ENCODE assay signal across 10 mouse cellular contexts in genomic region chr7:52037600-52038582, GRCm38 (mm10). TPM values are rescaled to one million over a fixed set of nuclear protein-coding genes. Genes with fewer than 3 reads are reported as not detected.
DNase-seq lines count a peak whose midpoint lies in the region; ATAC-seq lines count a peak whose summit lies in the region.
"Had no signal": no experiment of that assay in that cellular context is flagged by ENCODE, and none has a peak within 500 bp of the region (broad histone marks: within the 10 kb centered on the region; RNA-seq: fewer than 3 reads in every experiment).

No protein-coding gene starts in this region.

- DNase-seq in kidney, adult 9 months = peak; percentile 42
- DNase-seq in kidney, adult 18-20 months = no peak
- DNase-seq in Muller cell, postnatal 12 days (ENCODE audit: inconsistent ontology term) = peak; percentile 41
- peak; percentile 42 to 62 for DNase-seq in left cerebral cortex, postnatal 25 days (ENCODE audit: low spot score in 2 of 2)

- H3K4me2 ChIP-seq in hindbrain, embryonic 13.5 days = no peak overlapping the region
- no peak overlapping the region for H3K4me2 ChIP-seq in neural tube, embryonic 14.5 days (ENCODE audit: low read depth, low read length)
- H3K4me2 ChIP-seq: embryonic facial prominence, embryonic 15.5 days had no signal

- no peak overlapping the region for H3K27ac ChIP-seq in hindbrain, embryonic 13.5 days
- H3K27ac ChIP-seq in neural tube, embryonic 14.5 days (ENCODE audit: low read depth, low read length) = no peak overlapping the region
- H3K27ac ChIP-seq: embryonic facial prominence, embryonic 15.5 days had no signal

- 53% methylated on average over 8 of the region's 8 CpGs for WGBS in hindbrain, embryonic 13.5 days
- WGBS in neural tube, embryonic 14.5 days = 46% methylated on average over 8 of the region's 8 CpGs

- H3K27me3 ChIP-seq in hindbrain, embryonic 13.5 days = no peaks in the 10 kb centered on the region
- H3K27me3 ChIP-seq in neural tube, embryonic 14.5 days (ENCODE audit: control insufficient read depth, insufficient read depth, low read length) = no peaks in the 10 kb centered on the region
- H3K27me3 ChIP-seq: embryonic facial prominence, embryonic 15.5 days had no signal

- H3K9ac ChIP-seq in hindbrain, embryonic 13.5 days = no peak overlapping the region
- no peak overlapping the region for H3K9ac ChIP-seq in neural tube, embryonic 14.5 days (replicated peaks; ENCODE audit: low read depth, low read length)
- H3K9ac ChIP-seq: embryonic facial prominence, embryonic 15.5 days had no signal

- H3K9me3 ChIP-seq in hindbrain, embryonic 13.5 days = peaks cover 2% of the 10 kb centered on the region; the same call in 1 of the 2 replicates
- no peaks in the 10 kb centered on the region for H3K9me3 ChIP-seq in neural tube, embryonic 14.5 days (ENCODE audit: control insufficient read depth, low read length)
- H3K9me3 ChIP-seq: embryonic facial prominence, embryonic 15.5 days had no signal

- intact Hi-C loops in left cerebral cortex, postnatal 25 days (cut with DNase I) = loop anchor here (5.0 kb wide), 1 partner anchor 354 kb away; no protein-coding TSS in a partner anchor

- peak; percentile 79 for ATAC-seq in common myeloid progenitor, adult 5-6 weeks (replicated peaks; ENCODE audit: low read depth, poor library complexity, severe bottlenecking)
- ATAC-seq in hindbrain, embryonic 13.5 days (ENCODE audit: low FRiP score) = peak; percentile 83
- peak; percentile 81 for ATAC-seq in neural tube, embryonic 14.5 days (ENCODE audit: low read depth)
- ATAC-seq in activated CD4-positive, CD25-positive, alpha-beta regulatory T cell, adult 4 months = no peak

- no peak overlapping the region for H3K4me3 ChIP-seq in hindbrain, embryonic 13.5 days
- no peak overlapping the region for H3K4me3 ChIP-seq in neural tube, embryonic 14.5 days (ENCODE audit: low read depth, low read length)
- H3K4me3 ChIP-seq: embryonic facial prominence, embryonic 15.5 days had no signal

- H3K36me3 ChIP-seq in hindbrain, embryonic 13.5 days = no peaks in the 10 kb centered on the region
- H3K36me3 ChIP-seq in neural tube, embryonic 14.5 days (ENCODE audit: control insufficient read depth, insufficient read depth, low read length) = no peaks in the 10 kb centered on the region
- H3K36me3 ChIP-seq: embryonic facial prominence, embryonic 15.5 days had no signal

- no peaks in the 10 kb centered on the region for H3K4me1 ChIP-seq in hindbrain, embryonic 13.5 days (replicated peaks)
- no peaks in the 10 kb centered on the region for H3K4me1 ChIP-seq in neural tube, embryonic 14.5 days (ENCODE audit: control insufficient read depth, insufficient read depth, low read length)
- H3K4me1 ChIP-seq: embryonic facial prominence, embryonic 15.5 days had no signal

RNA-seq across cellular contexts. Expression of gene 1700015G11Rik, which starts 22.4 kb away (rescaled TPM):
- total RNA-seq in common myeloid progenitor, adult 5-6 weeks (2017) = not detected in 2 replicates
- polyA plus RNA-seq in hindbrain, embryonic 13.5 days (2015; fragmentation: Nextera tagmentation; extraction: Ambion mirVana) = not detected in 2 replicates
- total RNA-seq in left cerebral cortex, postnatal 25 days (2021) = not detected
- not detected in 2 replicates for polyA plus RNA-seq in neural tube, embryonic 14.5 days (2014; fragmentation: Nextera tagmentation; extraction: Ambion mirVana)
- polyA plus RNA-seq in activated CD4-positive, CD25-positive, alpha-beta regulatory T cell, adult 4 months (2017; shearing (Covaris generic)) = not detected
- polyA plus RNA-seq: embryonic facial prominence, embryonic 15.5 days; lung, embryonic 16.5 days had no signal

RNA-seq across cellular contexts. Expression of gene Svip, which starts 32.1 kb away (rescaled TPM):
- total RNA-seq in common myeloid progenitor, adult 5-6 weeks (2017) = 20.3 and 27.5 TPM in 2 replicates
- polyA plus RNA-seq in hindbrain, embryonic 13.5 days (2015; fragmentation: Nextera tagmentation; extraction: Ambion mirVana) = 21.4 and 22.5 TPM in 2 replicates
- 10 to 100 TPM; 32.2 to 35.0 TPM for total RNA-seq in left cerebral cortex, postnatal 25 days (2021)
- polyA plus RNA-seq in neural tube, embryonic 14.5 days (2014; fragmentation: Nextera tagmentation; extraction: Ambion mirVana) = 25.9 and 28.0 TPM in 2 replicates
- under 1 TPM; 0.57 to 0.63 TPM for polyA plus RNA-seq in activated CD4-positive, CD25-positive, alpha-beta regulatory T cell, adult 4 months (2017; shearing (Covaris generic))

Comparison
In these comparisons a context has a peak if more than half of its experiments do, and no peak if none do; other contexts are left out.
1. RNA of gene Svip, which starts 32.1 kb away (polyA plus RNA-seq): 25.9 to 28.0 TPM in neural tube, embryonic 14.5 days and 21.4 to 22.5 TPM in hindbrain, embryonic 13.5 days; 0.57 to 0.63 TPM in activated CD4-positive, CD25-positive, alpha-beta regulatory T cell, adult 4 months; every median in the first group is over 10 times any median in the second.